Mouse (Mus musculus): ENCODE results near the gene Pdzk1. TPM values are rescaled to one million over a fixed set of nuclear protein-coding genes. Genes with fewer than 3 reads are reported as not detected.

The Pdzk1 gene
- polyA plus RNA-seq, 1 experiment = 0.19 TPM

GRCm38 (mm10) chr3:96904851-96905541, 75.9 kb downstream of the Pdzk1 start, which contains the start of gene Gpr89:
Gene Gpr89, minus strand, starts transcription at chr3:96905346.
- Histone ChIP-seq H3K4me1 (ENCODE audit: control insufficient read depth, insufficient read depth, low read length) (no peaks in the 10 kb centered on the region; the same call in 1 of the 2 replicates), H3K4me3 (ENCODE audit: insufficient read depth, low read length) (peak within 1 kb of the TSS; percentile 91), H3K27ac (ENCODE audit: insufficient read depth, low read length) (peak within 1 kb of the TSS; percentile 49; the same call in 1 of the 2 replicates)
- TF ChIP-seq POLR2A (IDR thresholded peaks at IDR 0.05; ENCODE audit: extremely low read depth, insufficient read depth, low read length) (peak; percentile 92), CTCF (IDR thresholded peaks at IDR 0.05; ENCODE audit: extremely low read depth, insufficient read depth, low read length) (no peak)

DNA sequence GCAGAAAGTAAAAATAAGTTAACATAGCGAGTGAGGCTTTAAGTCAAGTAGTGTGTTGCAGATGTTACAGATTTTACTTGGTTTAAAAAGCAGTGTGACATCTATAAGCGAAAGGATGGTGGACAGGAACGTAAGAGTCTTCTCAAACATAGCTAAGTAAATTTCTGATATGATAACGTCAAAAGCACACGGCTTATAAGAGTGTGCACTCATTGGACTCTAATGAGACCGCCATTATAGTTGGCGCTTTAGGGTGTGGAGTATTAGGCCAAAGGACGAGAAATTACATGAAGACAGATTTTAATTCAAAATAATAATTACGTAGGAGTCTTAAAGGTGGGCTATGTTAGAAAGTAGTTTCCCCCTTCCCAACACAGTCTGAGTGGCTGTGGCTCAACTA, 76.5 kb downstream of the Pdzk1 start:
- no peak for TF ChIP-seq POLR2A (IDR thresholded peaks at IDR 0.05; ENCODE audit: extremely low read depth, insufficient read depth, low read length)
- TF ChIP-seq CTCF (IDR thresholded peaks at IDR 0.05; ENCODE audit: extremely low read depth, insufficient read depth, low read length) = no peak
- Histone ChIP-seq H3K4me3 (ENCODE audit: insufficient read depth, low read length) (peak overlapping the region; percentile 91), H3K27ac (ENCODE audit: insufficient read depth, low read length) (no peak overlapping the region), H3K4me1 (ENCODE audit: control insufficient read depth, insufficient read depth, low read length) (no peaks in the 10 kb centered on the region; the same call in 1 of the 2 replicates)

Other genes starting within 250 kb of the Pdzk1 start
- 44.5 and 55.9 TPM in 2 replicates for gene Polr3gl, start 235.1 kb upstream of the Pdzk1 start, polyA plus RNA-seq (2012; rRNA removed)
- gene Ankrd34a, start 232.6 kb upstream of the Pdzk1 start, polyA plus RNA-seq (2012; rRNA removed) = 61.6 and 61.9 TPM in 2 replicates
- gene Lix1l, start 228.1 kb upstream of the Pdzk1 start, polyA plus RNA-seq (2012; rRNA removed) = 20.9 and 22.7 TPM in 2 replicates
- gene Rbm8a, start 199.4 kb upstream of the Pdzk1 start, polyA plus RNA-seq (2012; rRNA removed) = 33.9 and 38.0 TPM in 2 replicates
- 62.8 and 66.9 TPM in 2 replicates for gene Pex11b, start 193.9 kb upstream of the Pdzk1 start, polyA plus RNA-seq (2012; rRNA removed)
- 0.13 and 0.21 TPM in 2 replicates for gene Gm42957, start 193.8 kb upstream of the Pdzk1 start, polyA plus RNA-seq (2012; rRNA removed)
- gene Itga10, start 183.7 kb upstream of the Pdzk1 start, polyA plus RNA-seq (2012; rRNA removed) = 2.9 and 3.9 TPM in 2 replicates
- gene Ankrd35, start 159.2 kb upstream of the Pdzk1 start, polyA plus RNA-seq (2012; rRNA removed) = 7.8 and 8.5 TPM in 2 replicates
- gene Pias3, start 132.9 kb upstream of the Pdzk1 start, polyA plus RNA-seq (2012; rRNA removed) = 24.6 and 25.4 TPM in 2 replicates
- gene Nudt17, start 120.7 kb upstream of the Pdzk1 start, polyA plus RNA-seq (2012; rRNA removed) = 16.8 and 19.6 TPM in 2 replicates
- gene Polr3c, start 101.7 kb upstream of the Pdzk1 start, polyA plus RNA-seq (2012; rRNA removed) = 35.3 and 36.5 TPM in 2 replicates
- 52.3 and 54.9 TPM in 2 replicates for gene Rnf115, start 101.6 kb upstream of the Pdzk1 start, polyA plus RNA-seq (2012; rRNA removed)
- 0.06 TPM in 1 of 2 replicates, not detected in the other for gene Cd160, start 67 bp downstream of the Pdzk1 start, polyA plus RNA-seq (2012; rRNA removed)
- 0.48 and 0.53 TPM in 2 replicates for gene Gja5, start 75.4 kb downstream of the Pdzk1 start, polyA plus RNA-seq (2012; rRNA removed)
- 20.4 and 22.4 TPM in 2 replicates for gene Gpr89, start 76.1 kb downstream of the Pdzk1 start, polyA plus RNA-seq (2012; rRNA removed)
- gene Gja8, start 96.7 kb downstream of the Pdzk1 start, polyA plus RNA-seq (2012; rRNA removed) = not detected in 2 replicates